Mouse (Mus musculus): ENCODE data around the gene Pex14.

DNA sequence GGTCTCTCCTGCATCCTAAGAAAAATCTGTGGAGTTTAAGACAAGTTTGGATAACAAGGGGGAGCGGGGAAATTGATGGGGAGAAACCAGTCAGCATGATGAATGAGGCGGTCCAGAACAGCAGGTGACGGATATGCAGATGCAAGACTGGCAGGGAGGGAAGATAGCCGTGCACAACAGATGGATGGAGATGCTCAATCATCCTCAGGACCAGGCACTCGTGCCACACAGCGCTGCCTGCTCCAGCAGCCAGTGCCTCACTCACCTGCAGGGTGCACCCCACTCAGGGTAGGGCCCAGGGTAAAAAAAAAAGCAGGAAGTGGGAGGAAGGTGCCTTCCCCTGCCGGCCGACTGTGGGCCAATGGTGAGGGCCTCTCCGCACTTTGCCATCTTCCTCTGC lies 63.1 kb downstream of the Pex14 start:
- TF ChIP-seq POLR2A (IDR thresholded peaks at IDR 0.05; ENCODE audit: insufficient read depth, low read depth, low read length), result no peak
- TF ChIP-seq CTCF (IDR thresholded peaks at IDR 0.05), result no peak
- TF ChIP-seq EP300 (IDR thresholded peaks at IDR 0.05; ENCODE audit: insufficient read depth, low read depth, low read length), result no peak

All from heart, adult 2 months (tissue).